In genomic region chr9:71113166-71113565, GRCm38 (mm10) we compare ENCODE assay signal across 17 mouse cellular contexts. TPM values are rescaled to one million over a fixed set of nuclear protein-coding genes. Genes with fewer than 3 reads are reported as not detected.
DNase-seq lines count a peak whose midpoint lies in the region; ATAC-seq lines count a peak whose summit lies in the region.
"Had no signal": no experiment of that assay in that cellular context is flagged by ENCODE, and none has a peak within 500 bp of the region (broad histone marks: within the 10 kb centered on the region; RNA-seq: fewer than 3 reads in every experiment).

No protein-coding gene starts in this region.

- intact Hi-C loops in heart, postnatal 25 days (cut with DNase I) = no loop called here

- peak; percentile 6 to 15 for DNase-seq in cerebellum, adult 18-20 months
- DNase-seq in heart, adult 11 months = peak; percentile 72
- no peak for DNase-seq in heart, postnatal 25 days (ENCODE audit: low spot score)
- DNase-seq in kidney, postnatal 36 days = peak; percentile 4 to 26
- DNase-seq in kidney, postnatal 10 days = no peak
- DNase-seq in testis, postnatal 14 days (ENCODE audit: low spot score) = peak; percentile 1
- DNase-seq in left cerebral cortex, adult 8-10 months (ENCODE audit: low spot score in 2 of 2) = no peak
- DNase-seq: adrenal gland, adult 8-10 months; forebrain, postnatal 0 days; kidney, adult 11 months; liver, postnatal 0 days; lung, postnatal 36 days; right cerebral cortex, adult 18-20 months; right cerebral cortex, postnatal 4 days; thymus, postnatal 14 days had no signal

- ATAC-seq in cerebellum, adult (ENCODE audit: insufficient number of reproducible peaks, low FRiP score, low TSS enrichment) = no peak
- ATAC-seq: forebrain, postnatal 0 days; inflammation-experienced regulatory T-cells, adult 6 months; liver, postnatal 0 days had no signal

RNA-seq across cellular contexts. Expression of gene Aqp9, which starts 55.3 kb away (rescaled TPM):
- under 1 TPM in 1 of 2 experiments, not detected in 1; 0.31 TPM for total RNA-seq in heart, postnatal 25 days (2021)
- total RNA-seq in left cerebral cortex, adult 8-10 months (2022) = 1 to 10 TPM; 2.1 to 3.6 (median 2.7) TPM

Comparison
In these comparisons a context has a peak if more than half of its experiments do, and no peak if none do; other contexts are left out.
1. DNase-seq: peak in cerebellum, adult 18-20 months (2 of 2), heart, adult 11 months (single experiment), kidney, postnatal 36 days (2 of 2) and testis, postnatal 14 days (single experiment); none in heart, postnatal 25 days (single experiment), kidney, postnatal 10 days (single experiment) and left cerebral cortex, adult 8-10 months (0 of 2).